Mouse (Mus musculus) stomach, postnatal 0 days (tissue): ENCODE data around the gene Ltc4s.

ENCODE experiments used
- CTCF ChIP-seq: IDR thresholded peaks from 2 replicates; pipeline ENCODE4 v1.5.1; 2016; ENCODE audit warnings: antibody characterized with exemption, low read depth, mild to moderate bottlenecking, moderate library complexity
- EP300 ChIP-seq: optimal IDR thresholded peaks from 2 replicates; pipeline ENCODE3; 2016; ENCODE audit warnings: antibody characterized with exemption

DNA sequence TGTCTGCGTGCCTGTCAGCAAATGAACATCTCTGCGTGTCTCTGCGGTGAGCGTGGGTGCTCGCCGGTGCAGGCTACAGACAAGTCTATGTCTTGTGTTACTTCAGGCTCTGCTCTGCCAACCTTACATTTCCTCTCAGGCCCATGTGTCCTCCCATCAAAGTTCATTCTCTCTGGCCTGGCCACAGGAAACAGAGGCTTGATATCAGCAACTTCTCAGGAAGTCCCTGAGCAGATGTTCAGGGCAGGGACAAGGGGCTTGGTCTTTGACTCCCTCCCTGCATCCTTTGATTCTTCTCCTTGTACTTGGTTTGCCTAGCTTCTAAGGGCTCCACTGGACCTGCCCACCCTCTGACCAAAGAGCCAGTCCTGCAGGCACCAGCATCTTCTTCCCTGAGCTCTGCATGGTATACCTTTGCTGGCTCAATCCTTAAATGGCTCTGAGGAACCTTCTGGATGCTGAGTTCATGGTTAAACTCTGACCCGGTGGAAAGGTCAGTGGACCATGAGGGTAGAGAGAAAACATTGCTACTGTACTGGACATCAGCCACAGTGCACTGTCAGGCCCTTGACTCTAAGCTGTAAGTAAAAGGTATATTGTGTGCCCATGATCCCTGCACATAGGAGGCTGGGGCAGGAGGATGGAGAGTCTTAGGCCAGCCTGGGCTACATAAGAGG is 2.0 kb upstream of the Ltc4s start:
- TF ChIP-seq CTCF, result no peak
- no peak for TF ChIP-seq EP300
